Mouse (Mus musculus): Measurements from ENCODE around the gene Fbln2.

Gene Fbln2

GRCm38 (mm10) chr6:91231000-91231399 lies 18.7 kb downstream of the Fbln2 start:
- DNase-seq (ENCODE audit: low spot score) = no peak

GRCm38 (mm10) chr6:91231523-91231922 lies 19.3 kb downstream of the Fbln2 start:
- DNase-seq (ENCODE audit: low spot score) = no peak

- DNase-seq (ENCODE audit: low spot score) = no peak
Observed at GRCm38 (mm10) chr6:91233011-91233410, 20.8 kb downstream of the Fbln2 start.

GRCm38 (mm10) chr6:91233424-91234015 lies 21.3 kb downstream of the Fbln2 start:
- no peak for DNase-seq (ENCODE audit: low spot score)

GRCm38 (mm10) chr6:91236006-91236405 lies 23.8 kb downstream of the Fbln2 start:
- DNase-seq (ENCODE audit: low spot score) = no peak

- peak; percentile 31 for DNase-seq (ENCODE audit: low spot score)
Observed at GRCm38 (mm10) chr6:91236429-91236828, 24.2 kb downstream of the Fbln2 start.

- DNase-seq (ENCODE audit: low spot score) = no peak
Observed at GRCm38 (mm10) chr6:91237273-91237672, 25.0 kb downstream of the Fbln2 start.

GRCm38 (mm10) chr6:91240537-91240936 lies 28.3 kb downstream of the Fbln2 start:
- DNase-seq (ENCODE audit: low spot score) = no peak

- DNase-seq (ENCODE audit: low spot score) = no peak
Observed at GRCm38 (mm10) chr6:91240964-91241363, 28.7 kb downstream of the Fbln2 start.

GRCm38 (mm10) chr6:91243395-91243794 lies 31.1 kb downstream of the Fbln2 start:
- DNase-seq (ENCODE audit: low spot score) = no peak

GRCm38 (mm10) chr6:91244331-91244730 lies 32.1 kb downstream of the Fbln2 start:
- DNase-seq (ENCODE audit: low spot score) = no peak

- no peak for DNase-seq (ENCODE audit: low spot score)
Observed at GRCm38 (mm10) chr6:91245331-91245730, 33.1 kb downstream of the Fbln2 start.

GRCm38 (mm10) chr6:91247343-91247742 lies 35.1 kb downstream of the Fbln2 start:
- no peak for DNase-seq (ENCODE audit: low spot score)

- DNase-seq (ENCODE audit: low spot score) = no peak
Observed at GRCm38 (mm10) chr6:91248627-91249026, 36.4 kb downstream of the Fbln2 start.

GRCm38 (mm10) chr6:91249797-91250196 lies 37.5 kb downstream of the Fbln2 start:
- DNase-seq (ENCODE audit: low spot score) = no peak

- no peak for DNase-seq (ENCODE audit: low spot score)
Observed at GRCm38 (mm10) chr6:91259440-91260120, 47.3 kb downstream of the Fbln2 start.

GRCm38 (mm10) chr6:91260347-91260986 lies 48.2 kb downstream of the Fbln2 start:
- DNase-seq (ENCODE audit: low spot score) = no peak

- no peak for DNase-seq (ENCODE audit: low spot score)
Observed at GRCm38 (mm10) chr6:91260987-91261367, 48.7 kb downstream of the Fbln2 start.

GRCm38 (mm10) chr6:91265616-91266015 lies 53.4 kb downstream of the Fbln2 start:
- DNase-seq (ENCODE audit: low spot score) = no peak

GRCm38 (mm10) chr6:91266647-91267046 lies 54.4 kb downstream of the Fbln2 start:
- no peak for DNase-seq (ENCODE audit: low spot score)

GRCm38 (mm10) chr6:91268318-91268717 lies 56.1 kb downstream of the Fbln2 start:
- DNase-seq (ENCODE audit: low spot score) = no peak

- DNase-seq (ENCODE audit: low spot score) = no peak
Observed at GRCm38 (mm10) chr6:91277549-91277948, 65.3 kb downstream of the Fbln2 start.

GRCm38 (mm10) chr6:91278302-91278701 lies 66.0 kb downstream of the Fbln2 start:
- no peak for DNase-seq (ENCODE audit: low spot score)
